Mouse (Mus musculus) ES-Bruce4 (cell line): ENCODE data around the gene Rnf217.

Source experiments
- CTCF ChIP-seq: IDR thresholded peaks from one replicate; pipeline ENCODE4 v1.8.1; 2011; ENCODE audit warnings: low read depth, low read length
- EP300 ChIP-seq: IDR thresholded peaks from 2 replicates; pipeline ENCODE4 v1.6.1; 2011; ENCODE audit warnings: low read depth, low read length; ENCODE audit not compliant: insufficient read depth
- POLR2A ChIP-seq: IDR thresholded peaks from one replicate; pipeline ENCODE4 v1.8.1; 2011; ENCODE audit warnings: low read length; ENCODE audit not compliant: insufficient read depth

DNA sequence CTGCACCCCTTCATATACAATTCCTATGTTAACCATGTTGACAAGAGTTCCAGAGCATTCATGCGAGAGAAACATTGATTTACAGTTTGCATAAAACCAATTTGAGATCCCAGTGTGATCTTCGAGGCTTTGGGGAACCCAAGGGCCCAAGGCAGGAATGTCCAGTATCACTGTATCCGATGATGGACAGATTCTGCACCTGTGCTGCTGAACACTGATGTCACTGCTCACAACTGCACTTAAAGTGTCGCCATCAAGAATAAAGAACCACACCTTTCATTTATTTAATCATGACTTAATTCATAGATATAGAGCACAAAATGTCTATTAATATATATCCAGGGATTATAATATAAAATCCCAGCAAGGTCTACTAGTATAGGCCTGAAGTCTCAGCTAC lies 28.3 kb downstream of the Rnf217 start:
- TF ChIP-seq POLR2A (no peak), EP300 (no peak), CTCF (no peak)
